Mouse (Mus musculus): ENCODE data around the gene Prkn.
A peak's percentile ranks its signal among the peaks of the same experiment; 100 is the strongest.

DNA sequence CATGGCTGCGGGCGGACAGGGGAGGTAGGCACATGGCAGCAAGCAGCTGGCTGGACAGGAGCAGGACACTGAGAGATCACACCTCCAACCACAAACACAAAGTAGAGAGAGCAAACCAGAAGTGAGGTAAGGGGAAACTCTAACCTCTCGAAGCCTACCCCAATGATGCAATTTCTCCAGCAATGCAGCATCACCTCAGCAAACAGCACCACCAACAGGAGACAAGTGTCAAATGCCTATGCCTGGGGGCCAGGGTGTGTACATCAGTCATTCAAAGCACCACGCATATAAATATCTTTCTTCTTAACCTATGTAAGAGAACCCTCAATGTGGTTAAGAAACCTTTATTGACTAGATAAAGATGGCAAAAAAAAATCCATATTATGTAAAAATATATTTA lies 1046.8 kb downstream of the Prkn start:
- peak; percentile 19; the same call in 1 of the 2 replicates for TF ChIP-seq CTCF (IDR thresholded peaks at IDR 0.05; ENCODE audit: low read depth)
- TF ChIP-seq EP300 (optimal IDR thresholded peaks at IDR 0.05): no peak
